Mouse (Mus musculus): ENCODE data around the gene Gm11213.

DNA sequence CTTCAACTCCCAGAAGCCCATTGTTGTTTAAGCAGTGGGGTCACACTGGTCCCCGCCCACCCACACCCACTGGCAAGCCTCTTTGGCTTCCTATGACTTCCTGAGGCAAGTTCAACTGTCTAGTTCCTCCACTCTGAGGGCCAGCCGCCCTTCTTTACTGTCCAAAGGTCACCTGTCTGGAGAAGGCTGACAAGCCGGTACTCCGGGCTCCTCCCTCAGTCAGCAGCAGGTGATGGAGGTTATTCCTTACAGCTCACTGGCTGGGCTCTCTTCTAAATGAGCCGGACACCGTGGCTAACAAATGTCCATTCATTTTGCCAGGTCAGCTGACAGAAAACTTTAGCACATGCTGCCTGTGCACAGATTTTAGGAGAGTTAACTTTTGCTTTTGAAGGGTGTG lies 4.3 kb downstream of the Gm11213 start:
- TF ChIP-seq CTCF (IDR thresholded peaks at IDR 0.05; ENCODE audit: control insufficient read depth, insufficient read depth, insufficient replicate concordance, low read depth, low read length), result no peak
- TF ChIP-seq POLR2A (IDR thresholded peaks at IDR 0.05; ENCODE audit: control insufficient read depth, low read depth, low read length), result peak; percentile 25; the same call in 1 of the 2 replicates
